Comparison of ENCODE assay signal across 26 mouse cellular contexts in genomic region chr19:11483941-11484340, GRCm38 (mm10). TPM values are rescaled to one million over a fixed set of nuclear protein-coding genes. Genes with fewer than 3 reads are reported as not detected.
"Had no signal": no experiment of that assay in that cellular context is flagged by ENCODE, and none has a peak within 500 bp of the region (broad histone marks: within the 10 kb centered on the region; RNA-seq: fewer than 3 reads in every experiment).

No protein-coding gene starts in this region.

- H3K27ac ChIP-seq: intestine, embryonic 15.5 days; kidney, embryonic 15.5 days; limb, embryonic 10.5 days; limb, embryonic 13.5 days; liver, embryonic 13.5 days; lung, embryonic 15.5 days; neural tube, embryonic 12.5 days; neural tube, embryonic 15.5 days; stomach, embryonic 15.5 days had no signal

- H3K27me3 ChIP-seq: intestine, embryonic 15.5 days; kidney, embryonic 15.5 days; limb, embryonic 13.5 days; liver, embryonic 13.5 days; lung, embryonic 15.5 days; neural tube, embryonic 12.5 days; neural tube, embryonic 15.5 days; stomach, embryonic 15.5 days had no signal

- H3K36me3 ChIP-seq: intestine, embryonic 15.5 days; kidney, embryonic 15.5 days; limb, embryonic 10.5 days; limb, embryonic 13.5 days; liver, embryonic 13.5 days; lung, embryonic 15.5 days; neural tube, embryonic 12.5 days; neural tube, embryonic 15.5 days; stomach, embryonic 15.5 days had no signal

- DNase-seq: kidney, adult 11 months; kidney, adult 8-10 months; kidney, postnatal 10 days; kidney, postnatal 36 days; liver; liver, embryonic 13.5 days; lung, postnatal 14 days; lung, postnatal 4 days; midbrain, embryonic 14.5 days; retina, postnatal 1 day; right cerebral cortex, postnatal 25 days had no signal

- H3K4me3 ChIP-seq: intestine, embryonic 15.5 days; kidney, embryonic 15.5 days; limb, embryonic 10.5 days; limb, embryonic 13.5 days; liver, embryonic 13.5 days; lung, embryonic 15.5 days; neural tube, embryonic 12.5 days; neural tube, embryonic 15.5 days; stomach, embryonic 15.5 days had no signal

- H3K4me1 ChIP-seq: intestine, embryonic 15.5 days; kidney, embryonic 15.5 days; limb, embryonic 10.5 days; limb, embryonic 13.5 days; liver, embryonic 13.5 days; lung, embryonic 15.5 days; neural tube, embryonic 12.5 days; neural tube, embryonic 15.5 days; stomach, embryonic 15.5 days had no signal

RNA-seq across cellular contexts. Expression of gene Gm8369, which starts 1.8 kb away (rescaled TPM):
- total RNA-seq: midbrain, postnatal 0 days had no signal
- polyA plus RNA-seq: kidney, embryonic 15.5 days; limb, embryonic 10.5 days; limb, embryonic 13.5 days; liver, embryonic 13.5 days; midbrain, embryonic 11.5 days; midbrain, embryonic 14.5 days; midbrain, postnatal 0 days; neural tube, embryonic 12.5 days; neural tube, embryonic 15.5 days; stomach, embryonic 15.5 days had no signal

RNA-seq across cellular contexts. Expression of gene Ms4a4b, which starts 40.6 kb away (rescaled TPM):
- total RNA-seq: layer of hippocampus, postnatal 14 days; left cerebral cortex, adult 18-20 months; midbrain, postnatal 0 days had no signal
- polyA plus RNA-seq: kidney, embryonic 15.5 days; limb, embryonic 10.5 days; limb, embryonic 13.5 days; midbrain, embryonic 11.5 days; midbrain, embryonic 14.5 days; midbrain, postnatal 0 days; neural tube, embryonic 12.5 days; neural tube, embryonic 15.5 days had no signal

RNA-seq across cellular contexts. Expression of gene Ms4a4d, which starts 52.7 kb away (rescaled TPM):
- total RNA-seq: layer of hippocampus, postnatal 14 days; left cerebral cortex, adult 18-20 months; left cerebral cortex, postnatal 25 days; megakaryocyte progenitor cell, adult 5-6 weeks; megakaryocyte-erythroid progenitor cell, adult 5-6 weeks; midbrain, postnatal 0 days had no signal
- polyA plus RNA-seq: midbrain, embryonic 14.5 days; midbrain, postnatal 0 days; neural tube, embryonic 12.5 days; neural tube, embryonic 15.5 days had no signal
